Mouse (Mus musculus): ENCODE measurements around the gene Ripor3. TPM values are rescaled to one million over a fixed set of nuclear protein-coding genes. Genes with fewer than 3 reads are reported as not detected.

Gene Ripor3
- polyA plus RNA-seq, 1 experiment from 2014 or later, result 0.95 TPM

DNA sequence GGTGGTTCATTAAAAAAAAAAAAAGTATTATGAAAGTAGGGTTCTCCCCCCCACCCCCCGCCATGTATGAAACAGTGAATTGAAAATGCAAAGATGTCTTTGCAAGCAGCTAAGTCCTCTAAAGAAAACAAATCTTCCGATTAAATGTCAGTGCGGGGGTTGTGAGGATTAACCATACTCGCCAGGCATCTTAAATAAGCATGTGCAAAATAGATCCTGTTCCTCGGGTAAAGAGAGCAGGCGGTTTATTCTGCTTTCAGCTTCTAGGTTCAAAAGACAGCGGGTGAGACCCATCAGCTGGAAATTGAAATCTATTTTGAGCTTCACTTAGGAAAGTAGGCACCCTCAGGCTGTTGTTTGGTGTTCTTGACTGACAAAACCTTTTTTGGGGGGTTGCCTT is 77.0 kb downstream of the Ripor3 start:
- H3K27ac ChIP-seq (replicated peaks), result no peak overlapping the region
- WGBS, result 42% methylated on average over 7 of the region's 7 CpGs

DNA sequence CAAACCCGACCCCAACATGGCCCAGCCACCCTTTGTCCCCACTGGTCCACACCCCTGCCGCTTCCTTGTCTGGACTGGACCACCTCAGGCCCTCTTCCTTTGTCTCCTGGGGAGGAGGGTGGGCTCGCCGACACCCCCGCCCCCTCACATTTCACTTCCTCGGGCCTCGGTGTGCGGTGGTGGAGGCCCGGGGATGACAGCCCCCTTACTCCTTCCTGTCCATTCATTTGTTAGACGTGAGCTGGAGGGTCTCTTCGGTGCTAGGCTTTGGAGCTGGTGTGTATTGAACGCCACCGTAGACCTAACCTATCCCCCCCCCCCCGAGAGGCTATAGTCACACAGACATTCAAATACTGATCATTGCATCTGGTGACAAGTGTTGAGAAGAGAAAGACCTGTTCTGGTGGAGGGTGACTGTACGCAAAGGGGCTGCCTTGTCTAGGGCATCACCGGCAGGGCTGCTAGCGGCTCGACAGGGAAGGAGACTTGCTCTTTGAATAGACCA is 77.6 kb downstream of the Ripor3 start:
- Histone ChIP-seq H3K4me1 (peaks cover 36% of the 10 kb centered on the region), H3K27ac (replicated peaks) (peak overlapping the region; percentile 92), H3K27me3 (replicated peaks; ENCODE audit: low read depth, poor library complexity, severe bottlenecking) (no peaks in the 10 kb centered on the region), H3K4me3 (peak overlapping the region; percentile 97), H3K36me3 (replicated peaks) (peaks cover 9% of the 10 kb centered on the region; the same call in 1 of the 2 replicates), H3K9me3 (no peaks in the 10 kb centered on the region)
- 2% methylated on average over 18 of the region's 18 CpGs for WGBS
- peak; percentile 42 for DNase-seq (ENCODE audit: low spot score)

More for the DNA sequence above, 77.0 kb downstream of the Ripor3 start:
- peak overlapping the region; percentile 97 for H3K4me3 ChIP-seq
- H3K9me3 ChIP-seq, result no peaks in the 10 kb centered on the region
- peaks cover 36% of the 10 kb centered on the region for H3K4me1 ChIP-seq
- H3K27me3 ChIP-seq (replicated peaks; ENCODE audit: low read depth, poor library complexity, severe bottlenecking), result no peaks in the 10 kb centered on the region
- peaks cover 9% of the 10 kb centered on the region; the same call in 1 of the 2 replicates for H3K36me3 ChIP-seq (replicated peaks)
- DNase-seq (ENCODE audit: low spot score), result no peak

DNA sequence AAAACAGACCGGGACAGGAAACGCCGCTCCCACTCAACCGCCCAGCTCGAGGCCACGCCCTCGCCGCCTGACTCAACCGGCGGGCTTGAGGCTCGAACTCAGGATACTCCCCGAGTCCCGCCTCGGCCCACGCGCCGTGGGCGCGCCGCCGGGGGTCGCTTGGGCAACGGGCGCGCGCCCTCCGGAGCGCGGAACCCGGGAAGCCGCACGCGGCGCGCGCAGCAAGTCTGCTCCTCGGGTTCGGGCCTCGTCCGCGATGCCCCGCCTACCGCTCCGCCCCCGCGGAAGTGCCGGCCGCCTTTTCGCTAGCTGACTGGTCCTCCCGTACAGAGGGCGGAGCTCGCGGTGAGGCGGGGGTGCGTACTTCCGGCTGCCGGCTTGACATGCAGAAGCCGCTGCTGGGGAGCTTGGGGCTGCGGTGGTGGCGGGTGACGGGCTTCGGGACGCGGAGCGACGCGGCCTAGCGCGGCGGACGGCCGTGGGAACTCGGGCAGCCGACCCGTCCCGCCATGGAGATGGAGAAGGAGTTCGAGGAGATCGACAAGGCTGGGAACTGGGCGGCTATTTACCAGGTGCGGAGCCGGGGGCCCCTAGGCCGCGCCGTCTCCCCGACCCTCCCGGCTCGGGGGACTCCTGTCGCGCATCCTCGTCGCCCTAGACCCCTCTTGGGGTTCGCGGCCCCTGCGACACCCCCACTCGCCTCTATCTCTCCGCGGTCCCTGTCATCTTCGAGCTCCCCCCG is 78.3 kb downstream of the Ripor3 start, which contains the start of gene Ptpn1:
Gene Ptpn1 (plus strand): TSS at position 73 of the 742 bp plus-strand sequence.
- Histone ChIP-seq H3K36me3 (replicated peaks) (peaks cover 7% of the 10 kb centered on the region; the same call in 1 of the 2 replicates), H3K9me3 (no peaks in the 10 kb centered on the region), H3K27ac (replicated peaks) (peak within 1 kb of the TSS; percentile 92), H3K27me3 (replicated peaks; ENCODE audit: low read depth, poor library complexity, severe bottlenecking) (no peaks in the 10 kb centered on the region), H3K4me1 (peaks cover 36% of the 10 kb centered on the region), H3K4me3 (peak within 1 kb of the TSS; percentile 97)
- DNase-seq (ENCODE audit: low spot score), result peak; percentile 99
- under 1% methylated on average over 99 of the region's 99 CpGs for WGBS

DNA sequence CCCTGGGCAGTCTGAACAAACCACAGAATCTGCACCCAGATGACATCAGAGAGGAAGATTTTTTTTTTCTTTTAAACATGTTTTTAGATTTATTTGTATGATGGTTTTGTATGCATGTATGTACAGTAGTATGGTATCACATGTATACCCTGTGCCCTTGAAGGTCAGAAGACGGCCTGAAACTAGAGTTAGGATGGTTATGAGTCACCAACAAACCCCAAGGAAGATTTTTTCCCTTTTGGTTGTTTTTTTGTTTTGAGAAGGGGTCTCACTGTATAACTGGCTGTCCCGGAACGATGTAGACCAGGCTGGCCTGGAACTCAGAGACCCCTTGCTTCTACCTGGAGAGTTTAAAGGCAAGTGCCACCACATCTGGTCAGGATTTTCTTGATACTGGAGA is 79.4 kb downstream of the Ripor3 start:
- DNase-seq (ENCODE audit: low spot score), result no peak
- peaks cover 4% of the 10 kb centered on the region; the same call in 1 of the 2 replicates for H3K36me3 ChIP-seq (replicated peaks)
- WGBS, result 93% methylated on average over 3 of the region's 3 CpGs
- H3K27me3 ChIP-seq (replicated peaks; ENCODE audit: low read depth, poor library complexity, severe bottlenecking), result no peaks in the 10 kb centered on the region
- peaks cover 29% of the 10 kb centered on the region for H3K4me1 ChIP-seq
- no peaks in the 10 kb centered on the region for H3K9me3 ChIP-seq
- peak overlapping the region; percentile 97 for H3K4me3 ChIP-seq
- peak overlapping the region; percentile 92 for H3K27ac ChIP-seq (replicated peaks)

Other genes starting within 250 kb of the Ripor3 start
- 66.2 and 71.7 TPM in 2 replicates for gene Ptpn1, start 78.6 kb downstream of the Ripor3 start, polyA plus RNA-seq (2016; fragmentation: Nextera tagmentation; extraction: Ambion mirVana)
- gene Pard6b, start 70.4 kb upstream of the Ripor3 start, polyA plus RNA-seq (2016; fragmentation: Nextera tagmentation; extraction: Ambion mirVana), result 7.3 and 7.4 TPM in 2 replicates
- 3.4 and 3.5 TPM in 2 replicates for gene Adnp, start 196.5 kb upstream of the Ripor3 start, polyA plus RNA-seq (2016; fragmentation: Nextera tagmentation; extraction: Ambion mirVana)
- 17.9 and 20.7 TPM in 2 replicates for gene Gm20716, start 219.7 kb upstream of the Ripor3 start, polyA plus RNA-seq (2016; fragmentation: Nextera tagmentation; extraction: Ambion mirVana)
- 71.5 and 72.5 TPM in 2 replicates for gene Dpm1, start 220.0 kb upstream of the Ripor3 start, polyA plus RNA-seq (2016; fragmentation: Nextera tagmentation; extraction: Ambion mirVana)
- 6.4 and 6.6 TPM in 2 replicates for gene Mocs3, start 220.0 kb upstream of the Ripor3 start, polyA plus RNA-seq (2016; fragmentation: Nextera tagmentation; extraction: Ambion mirVana)

All from embryonic facial prominence, embryonic 10.5 days (tissue).